In the genomic region with DNA sequence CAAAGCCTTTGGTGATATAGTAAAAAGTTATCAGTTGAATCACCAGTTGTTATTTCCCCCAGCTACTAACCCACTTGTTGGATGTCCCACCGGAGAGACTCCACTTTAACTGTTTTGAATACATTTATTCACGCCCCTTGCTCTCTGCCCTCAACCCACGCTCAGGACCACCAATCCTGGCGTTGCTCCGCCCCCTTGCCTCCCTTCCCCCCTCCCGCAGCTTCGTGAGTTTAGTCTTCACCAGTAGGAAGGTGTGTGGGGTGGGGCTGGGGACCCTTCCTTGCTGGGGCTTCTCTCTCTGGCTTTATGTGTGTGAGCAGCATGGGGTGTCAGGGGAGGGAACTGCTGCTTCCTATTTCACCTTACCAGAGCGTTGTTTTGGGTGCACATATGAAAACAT, we compare ENCODE assay signal across 25 mouse cellular contexts. TPM values are rescaled to one million over a fixed set of nuclear protein-coding genes. Genes with fewer than 3 reads are reported as not detected.
DNase-seq lines count a peak whose midpoint lies in the region; ATAC-seq and TF ChIP-seq lines count a peak whose summit lies in the region.
"Had no signal": no experiment of that assay in that cellular context is flagged by ENCODE, and none has a peak within 500 bp of the region (broad histone marks: within the 10 kb centered on the region; RNA-seq: fewer than 3 reads in every experiment).

No protein-coding gene starts in this region.

- no peak for TF ChIP-seq POLR2A in testis, adult 2 months (IDR thresholded peaks at IDR 0.05; ENCODE audit: control insufficient read depth, low read depth, low read length)

- no peaks in the 10 kb centered on the region for H3K4me1 ChIP-seq in heart, embryonic 14.5 days (ENCODE audit: control insufficient read depth in 2 of 2, insufficient read depth in 2 of 2, low read length in 2 of 2)
- peaks cover 10% of the 10 kb centered on the region for H3K4me1 ChIP-seq in testis, adult 2 months (ENCODE audit: control insufficient read depth, insufficient read depth, low read length)
- H3K4me1 ChIP-seq in embryonic facial prominence, embryonic 12.5 days = no peaks in the 10 kb centered on the region
- H3K4me1 ChIP-seq: liver, embryonic 15.5 days; lung, embryonic 15.5 days; megakaryocyte, embryonic 14.5 days had no signal

- no peak for DNase-seq in heart, adult 11 months
- DNase-seq in testis, postnatal 10 days (ENCODE audit: low spot score) = no peak
- DNase-seq in yolk sac, embryonic 10.5 days (ENCODE audit: low spot score) = peak; percentile 14
- DNase-seq in layer of hippocampus, adult 11-12 months (ENCODE audit: low spot score) = no peak
- DNase-seq in T-cell, adult 2 months (ENCODE audit: low spot score) = no peak
- DNase-seq: adrenal gland, adult 2 months; cerebellum, adult 11-12 months; cerebellum, postnatal 10 days; gastrocnemius, postnatal 14 days; heart, postnatal 10 days; kidney, adult 8-10 months; kidney, postnatal 14 days; liver; lung, postnatal 36 days had no signal

- ATAC-seq in heart, embryonic 14.5 days (ENCODE audit: insufficient number of reproducible peaks, insufficient read depth, low FRiP score, low read depth) = no peak
- no peak for ATAC-seq in embryonic facial prominence, embryonic 12.5 days (ENCODE audit: insufficient number of reproducible peaks, insufficient read depth, low FRiP score, low TSS enrichment)
- ATAC-seq: forebrain, embryonic 16.5 days; inflammation-experienced regulatory T-cells, adult 6 months; midbrain, embryonic 13.5 days had no signal

- H3K36me3 ChIP-seq in heart, embryonic 14.5 days (ENCODE audit: control insufficient read depth, insufficient read depth, low read length) = peaks cover 23% of the 10 kb centered on the region; the same call in 1 of the 2 replicates
- H3K36me3 ChIP-seq in testis, adult 2 months (ENCODE audit: control insufficient read depth, insufficient read depth, low read length) = no peaks in the 10 kb centered on the region
- H3K36me3 ChIP-seq in embryonic facial prominence, embryonic 12.5 days = peaks cover 3% of the 10 kb centered on the region
- H3K36me3 ChIP-seq: liver, embryonic 15.5 days; lung, embryonic 15.5 days had no signal

- WGBS in heart, embryonic 14.5 days = 29% methylated on average over 8 of the region's 8 CpGs
- WGBS in embryonic facial prominence, embryonic 12.5 days = 41% methylated on average over 8 of the region's 8 CpGs

- no peak overlapping the region for H3K27ac ChIP-seq in heart, embryonic 14.5 days (replicated peaks in 1 of 2; ENCODE audit: control insufficient read depth in 1 of 2, insufficient read depth in 1 of 2, low read depth in 2 of 2, low read length in 2 of 2)
- no peak overlapping the region for H3K27ac ChIP-seq in testis, adult 2 months (ENCODE audit: control insufficient read depth, insufficient read depth, low read depth, low read length)
- H3K27ac ChIP-seq in embryonic facial prominence, embryonic 12.5 days = no peak overlapping the region
- H3K27ac ChIP-seq: forebrain, embryonic 10.5 days; hindbrain, embryonic 13.5 days; liver, embryonic 15.5 days; lung, embryonic 15.5 days; midbrain, embryonic 13.5 days had no signal

- H3K9me3 ChIP-seq in heart, embryonic 14.5 days (ENCODE audit: control insufficient read depth, low read length) = no peaks in the 10 kb centered on the region
- no peaks in the 10 kb centered on the region for H3K9me3 ChIP-seq in embryonic facial prominence, embryonic 12.5 days
- H3K9me3 ChIP-seq: forebrain, embryonic 10.5 days; hindbrain, embryonic 13.5 days; liver, embryonic 15.5 days; lung, embryonic 15.5 days; midbrain, embryonic 13.5 days had no signal

- no peak for TF ChIP-seq CTCF in testis, adult 2 months (IDR thresholded peaks at IDR 0.05; ENCODE audit: control insufficient read depth, insufficient read depth, insufficient replicate concordance, low read depth, low read length)

- H3K27me3 ChIP-seq in heart, embryonic 14.5 days (ENCODE audit: control insufficient read depth, insufficient read depth, low read length) = no peaks in the 10 kb centered on the region
- H3K27me3 ChIP-seq in testis, adult 2 months (ENCODE audit: control insufficient read depth, insufficient read depth, low read length) = no peaks in the 10 kb centered on the region
- H3K27me3 ChIP-seq in embryonic facial prominence, embryonic 12.5 days = no peaks in the 10 kb centered on the region
- H3K27me3 ChIP-seq: hindbrain, embryonic 13.5 days; liver, embryonic 15.5 days; lung, embryonic 15.5 days; megakaryocyte, embryonic 14.5 days; midbrain, embryonic 13.5 days had no signal

- H3K4me2 ChIP-seq in heart, embryonic 14.5 days (ENCODE audit: low read length) = peak overlapping the region; percentile 48
- peak overlapping the region; percentile 7; the same call in 1 of the 2 replicates for H3K4me2 ChIP-seq in embryonic facial prominence, embryonic 12.5 days (replicated peaks)
- H3K4me2 ChIP-seq: hindbrain, embryonic 13.5 days; liver, embryonic 15.5 days; lung, embryonic 15.5 days; midbrain, embryonic 13.5 days had no signal

- no peak overlapping the region for H3K9ac ChIP-seq in heart, embryonic 14.5 days (ENCODE audit: low read length)
- H3K9ac ChIP-seq in embryonic facial prominence, embryonic 12.5 days = no peak overlapping the region
- H3K9ac ChIP-seq: hindbrain, embryonic 13.5 days; liver, embryonic 15.5 days; lung, embryonic 15.5 days; midbrain, embryonic 13.5 days had no signal

- peak overlapping the region; percentile 6 to 9; a peak in 3 of 4 replicates for H3K4me3 ChIP-seq in heart, embryonic 14.5 days (ENCODE audit: control insufficient read depth in 1 of 2, insufficient read depth in 1 of 2, low read depth in 1 of 2, low read length in 2 of 2)
- H3K4me3 ChIP-seq in testis, adult 2 months (ENCODE audit: control insufficient read depth, low read depth, low read length) = peak overlapping the region; percentile 27
- no peak overlapping the region for H3K4me3 ChIP-seq in embryonic facial prominence, embryonic 12.5 days
- H3K4me3 ChIP-seq: forebrain, embryonic 10.5 days; hindbrain, embryonic 13.5 days; liver, embryonic 15.5 days; lung, embryonic 15.5 days; megakaryocyte, embryonic 14.5 days; midbrain, embryonic 13.5 days had no signal

RNA-seq across cellular contexts. Expression of gene Fam13c, which starts 8.9 kb away (rescaled TPM):
- polyA plus RNA-seq in heart, embryonic 14.5 days (2014; fragmentation: Nextera tagmentation; extraction: Ambion mirVana) = 12.6 and 12.7 TPM in 2 replicates
- 1.9 and 2.2 TPM in 2 replicates for polyA plus RNA-seq in testis, adult 2 months (2012; rRNA removed)
- 12.8 and 14.1 TPM in 2 replicates for polyA plus RNA-seq in embryonic facial prominence, embryonic 12.5 days (2016; fragmentation: Nextera tagmentation; extraction: Ambion mirVana)
- polyA plus RNA-seq: inflammation-experienced regulatory T-cells, adult 6 months had no signal
